Mouse (Mus musculus) CD8-positive naive resting alpha-beta T cell, adult 2 months (primary cell): ENCODE measurements at regions not wholly inside any gene's neighbourhood (a gene's known extent, or its start where the extent isn't known, plus 50 kb on each side); places are given as distances from the start of the nearest gene placed in this dataset.
A peak's percentile ranks its signal among the peaks of the same experiment; 100 is the strongest.

Experiments used
- DNase-seq, 2 experiments: peaks; one replicate each; pipeline ENCODE4 v3.0.0; 2022; ENCODE audit warnings: low read depth in 2 of 2, low spot score in 2 of 2

DNA sequence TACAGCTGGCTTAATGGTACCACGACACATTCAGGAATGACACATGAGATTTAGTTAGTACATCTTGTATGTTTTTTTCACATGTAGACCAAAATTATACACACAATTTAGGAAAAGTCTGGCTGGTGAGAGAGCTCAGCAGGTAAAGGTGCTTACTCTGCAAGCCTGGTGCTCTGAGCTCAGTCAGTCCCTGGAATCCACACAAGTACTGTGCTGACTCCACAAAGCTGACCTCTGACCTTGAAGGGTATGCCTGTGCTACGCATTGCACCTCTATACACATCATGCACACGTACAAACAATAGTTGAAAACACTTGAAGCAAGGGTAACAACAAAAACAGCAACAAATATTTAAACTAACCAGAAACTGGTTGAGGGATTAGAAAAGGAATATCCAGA lies 96.5 kb downstream of the Foxb1 start:
- DNase-seq: no peak

DNA sequence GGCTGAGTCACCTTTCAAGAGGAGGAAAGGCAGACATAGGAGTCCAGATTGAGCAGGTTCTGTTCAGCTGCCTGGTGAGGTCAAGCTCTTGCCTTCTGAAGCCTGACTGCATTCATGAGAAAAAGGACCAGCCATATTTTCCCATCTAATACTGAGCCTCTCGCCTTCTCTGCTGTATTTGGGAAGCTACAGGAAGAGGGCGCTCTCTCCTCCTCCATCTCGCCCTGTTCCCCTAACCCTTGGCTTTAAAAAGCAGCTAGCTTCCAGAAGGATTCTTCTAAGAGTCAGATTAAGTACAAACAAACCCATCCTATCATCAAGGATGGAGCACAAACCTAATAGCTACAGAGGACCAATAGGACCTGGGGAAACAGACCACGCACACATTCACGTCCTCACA lies 98.3 kb downstream of the Foxb1 start:
- DNase-seq: no peak

DNA sequence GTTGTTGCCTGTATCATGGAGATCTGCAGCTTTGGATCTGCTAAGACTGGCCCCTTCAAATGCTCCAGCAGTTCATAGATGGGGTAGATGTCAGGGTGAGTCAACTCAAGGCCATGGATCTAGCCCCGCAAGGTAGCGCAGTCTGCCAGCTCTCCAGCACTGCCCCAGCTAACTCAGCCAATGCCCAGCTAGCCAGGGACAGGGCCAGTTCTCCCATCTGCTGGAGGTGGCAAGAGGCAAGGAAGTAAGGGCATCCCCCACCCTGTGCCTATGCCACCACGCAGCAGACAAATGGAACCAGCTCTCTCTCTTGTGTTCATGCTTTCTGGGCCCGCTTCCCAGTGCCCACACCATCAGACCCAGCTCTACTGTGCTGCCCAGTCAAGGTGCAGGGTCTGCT lies 102.5 kb downstream of the Foxb1 start:
- no peak for DNase-seq

DNA sequence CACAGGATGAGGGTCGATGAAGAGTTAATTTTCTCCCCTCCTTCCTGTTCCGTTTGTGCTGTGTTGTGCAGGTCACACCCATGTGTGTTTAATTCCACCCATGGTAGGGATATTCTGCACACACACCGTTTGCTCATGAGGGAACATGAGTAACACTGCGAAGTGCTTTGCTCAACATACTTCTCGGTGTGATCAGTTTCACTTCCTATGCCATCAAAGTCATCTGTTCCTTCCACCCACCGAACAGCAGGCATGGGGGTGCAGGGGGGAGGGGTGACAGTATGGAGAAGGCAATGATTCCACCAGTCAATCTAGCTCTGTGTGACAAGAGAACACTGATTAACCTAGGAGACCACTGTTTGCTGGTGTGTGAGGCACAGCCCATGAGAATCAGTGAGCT lies 104.7 kb downstream of the Foxb1 start:
- DNase-seq: no peak

DNA sequence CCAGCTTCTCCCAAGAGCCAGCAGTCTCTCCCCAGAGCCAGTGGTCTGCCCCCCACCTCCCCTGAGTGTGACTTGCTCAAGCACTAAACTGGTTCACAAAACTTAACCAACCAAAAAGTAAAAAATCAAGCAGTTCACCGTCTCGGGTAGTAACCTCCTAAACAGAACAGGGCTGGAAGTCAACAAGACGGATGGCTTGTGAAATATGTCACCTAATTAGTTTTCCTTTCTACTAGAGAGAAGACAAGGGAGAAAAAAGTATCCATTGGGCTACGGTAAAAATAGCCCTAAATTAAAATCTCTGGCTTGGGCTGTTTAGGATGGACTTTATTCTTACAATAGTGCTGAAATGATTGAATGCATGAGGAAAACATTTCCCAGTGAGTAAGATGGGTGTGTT lies 108.6 kb downstream of the Foxb1 start:
- DNase-seq: no peak

DNA sequence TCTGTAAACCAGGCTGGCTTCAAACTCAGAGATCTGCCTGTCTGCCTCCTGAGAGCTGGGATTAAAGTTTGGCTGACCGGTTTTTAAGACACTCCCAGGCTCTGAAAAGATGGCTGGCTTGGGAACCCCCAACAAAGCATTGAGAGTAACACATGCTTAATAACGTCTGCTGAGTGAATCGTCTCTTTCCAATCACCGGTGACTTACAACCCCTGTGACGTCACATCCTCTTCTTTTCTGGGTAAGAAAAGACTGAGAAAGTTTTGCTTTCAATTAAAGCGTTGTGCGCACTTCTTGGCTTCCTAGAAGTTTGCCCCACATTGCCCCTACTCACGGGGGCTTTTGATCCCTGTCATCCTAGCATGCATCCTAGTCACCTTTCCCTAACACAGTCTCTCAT lies 109.1 kb downstream of the Foxb1 start:
- DNase-seq: no peak

DNA sequence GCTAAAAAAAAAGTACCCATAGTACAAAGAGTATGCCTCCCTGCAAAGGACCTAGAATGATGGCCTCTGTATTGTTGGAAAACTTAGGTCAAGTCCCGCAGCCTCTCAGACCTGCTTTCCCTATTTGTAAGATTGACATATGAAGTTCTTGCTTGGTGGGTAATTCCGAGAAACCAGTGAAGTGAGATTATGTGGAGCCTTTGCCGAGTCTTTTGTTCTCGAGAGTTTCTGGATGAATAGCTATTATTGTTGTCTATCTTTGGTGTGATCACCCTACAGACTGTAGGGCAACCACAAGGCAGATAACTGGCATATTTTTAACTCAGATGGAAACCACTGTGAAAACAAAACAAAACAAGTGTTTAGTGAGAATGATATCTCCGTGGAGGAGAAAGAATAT lies 118.1 kb downstream of the Foxb1 start:
- DNase-seq: no peak

DNA sequence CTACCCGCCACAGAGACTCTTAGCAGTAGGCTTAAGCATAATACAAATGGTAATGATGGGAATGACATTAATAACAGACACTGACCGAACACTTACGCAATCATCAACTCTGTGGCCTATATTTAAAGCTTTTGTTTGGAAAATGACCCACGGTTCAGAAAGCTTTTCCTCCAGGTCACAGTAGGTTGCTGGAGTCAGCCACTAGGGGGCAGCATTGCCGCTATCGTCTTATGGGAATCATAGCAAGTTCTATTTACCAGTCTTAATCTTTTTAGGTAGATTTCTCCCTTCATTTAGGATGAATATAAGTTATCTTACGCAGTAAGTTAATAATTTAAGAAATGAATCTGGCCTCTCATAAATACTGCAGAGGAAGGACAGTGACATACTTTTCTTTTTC lies 137.4 kb downstream of the Foxb1 start:
- peak; percentile 29 to 35 for DNase-seq

DNA sequence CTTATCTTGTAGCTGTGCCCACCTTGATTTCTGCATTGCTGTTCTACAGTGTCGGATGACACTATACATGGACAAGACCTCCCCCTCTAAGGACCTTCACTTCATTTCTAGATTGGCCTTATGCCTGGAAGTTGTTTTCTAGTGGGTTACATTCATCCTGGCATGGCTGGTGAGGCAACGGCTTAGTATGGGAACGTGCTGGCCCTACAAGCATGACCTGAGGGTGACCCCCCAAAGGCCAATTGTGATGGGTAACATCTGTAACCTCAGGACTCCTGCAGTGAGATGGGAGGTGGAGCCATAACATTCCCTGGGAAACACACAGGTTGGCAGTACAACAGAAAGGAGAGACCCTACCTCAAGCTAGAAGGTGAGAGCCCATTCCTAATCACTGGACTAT lies 139.7 kb downstream of the Foxb1 start:
- DNase-seq: no peak

DNA sequence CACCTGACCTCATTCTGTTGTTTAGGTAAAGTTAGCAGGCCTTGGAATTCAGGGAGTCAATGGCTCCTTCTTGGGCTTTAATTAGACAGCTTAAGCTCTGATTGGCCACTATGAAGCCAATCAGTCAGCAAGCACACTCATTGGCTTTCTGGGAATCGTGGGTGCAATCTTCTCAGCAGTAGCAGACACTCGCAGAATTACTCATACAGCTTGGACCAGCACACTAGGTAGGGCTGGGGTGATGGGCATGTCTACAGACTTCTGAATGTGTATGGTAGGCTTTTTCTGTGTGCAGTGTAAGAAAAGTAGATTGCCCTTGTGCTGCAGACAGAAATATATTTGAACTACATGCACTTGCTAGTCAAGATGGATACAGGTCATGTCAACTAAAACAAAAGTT lies 143.4 kb downstream of the Foxb1 start:
- DNase-seq: no peak

DNA sequence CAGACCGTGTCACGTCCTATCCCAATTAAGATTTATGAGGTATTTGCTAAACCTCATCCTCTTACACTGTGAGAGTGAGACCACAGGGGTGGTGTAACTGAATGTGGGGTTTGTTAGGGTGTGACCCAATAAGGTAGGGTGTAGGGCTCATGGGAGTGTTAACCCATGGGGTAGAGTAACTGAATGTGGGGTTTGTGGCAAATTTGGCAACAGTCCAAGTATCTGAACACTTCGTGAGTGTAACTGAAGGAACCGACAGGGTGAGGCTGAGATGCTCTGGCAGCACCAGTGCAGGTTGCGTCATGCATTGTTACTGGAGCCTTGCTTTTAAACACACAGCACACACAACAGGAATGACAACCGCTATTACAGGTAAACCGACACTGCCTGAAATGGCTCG lies 144.1 kb downstream of the Anxa2 start:
- no peak for DNase-seq

DNA sequence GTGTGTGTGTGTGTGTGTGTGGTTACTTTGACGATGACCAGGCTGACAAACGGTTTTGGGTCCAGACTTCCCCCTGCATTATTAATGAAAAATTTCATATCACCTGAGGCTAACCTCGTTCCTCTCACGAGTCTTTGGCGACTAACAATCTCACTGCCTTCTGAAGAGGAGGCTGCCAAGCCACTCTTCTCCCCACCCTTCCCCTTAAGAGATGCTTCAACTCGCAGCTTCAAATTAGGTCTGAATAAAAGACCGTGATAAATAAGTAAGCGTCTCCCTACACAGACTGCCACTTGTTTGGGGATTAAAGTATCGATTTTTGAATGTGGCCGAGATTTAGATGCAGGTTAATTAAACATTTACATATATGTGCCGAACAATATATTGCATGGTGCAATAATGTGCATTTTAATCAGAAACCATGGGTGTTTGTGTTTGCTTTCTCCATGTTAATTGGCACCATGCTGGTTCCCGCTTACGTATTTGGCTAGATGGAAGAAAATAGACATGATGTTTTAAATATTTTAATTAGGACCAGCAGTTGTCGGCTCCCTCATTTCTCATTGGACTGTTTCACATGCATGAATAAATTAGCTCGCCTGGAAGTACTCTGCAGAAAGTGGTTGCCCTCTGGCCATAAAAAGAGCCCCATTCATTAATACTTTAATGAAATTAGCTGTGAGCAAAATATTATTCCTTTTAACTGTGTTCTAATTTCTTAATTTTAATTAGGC lies 139.1 kb downstream of the Anxa2 start:
- DNase-seq: no peak

DNA sequence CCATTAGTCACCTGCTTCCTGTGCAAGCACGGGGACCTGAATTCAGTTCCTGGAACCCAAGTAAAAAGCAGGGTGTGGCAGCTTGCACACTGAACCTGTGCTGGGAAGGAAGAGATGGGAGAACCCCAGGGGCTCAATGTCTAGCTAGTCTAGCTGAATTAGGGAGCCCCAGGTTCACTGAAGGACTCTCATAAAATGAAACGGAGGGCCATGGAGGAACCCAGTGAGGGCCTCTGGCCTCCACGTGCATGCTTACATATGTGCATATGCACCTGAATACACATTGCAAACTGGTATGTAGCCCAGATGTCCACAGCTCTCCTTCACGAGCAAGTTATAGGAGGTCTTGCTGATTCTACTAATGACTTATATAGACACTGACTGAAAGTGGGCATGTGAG lies 135.4 kb downstream of the Anxa2 start:
- DNase-seq: no peak

DNA sequence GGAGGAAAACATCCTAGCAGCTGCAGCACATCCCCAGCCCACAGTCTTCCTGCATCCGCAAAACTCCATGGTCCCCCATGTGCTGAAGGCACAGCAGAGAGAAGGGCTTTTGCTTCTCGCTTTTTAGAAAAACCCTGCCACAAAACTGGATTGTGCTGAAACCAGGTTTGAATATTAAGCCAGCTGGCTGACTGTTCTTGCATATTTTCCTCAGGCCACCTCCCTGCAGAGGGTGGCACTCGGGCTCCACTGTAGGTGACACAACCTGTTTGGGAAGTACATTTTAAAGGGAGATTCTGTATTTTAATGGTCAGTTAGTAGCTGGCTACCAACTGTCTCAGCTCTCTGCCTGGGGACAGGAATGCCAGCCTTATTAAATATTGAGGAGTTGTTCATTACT lies 133.7 kb downstream of the Anxa2 start:
- DNase-seq: no peak

DNA sequence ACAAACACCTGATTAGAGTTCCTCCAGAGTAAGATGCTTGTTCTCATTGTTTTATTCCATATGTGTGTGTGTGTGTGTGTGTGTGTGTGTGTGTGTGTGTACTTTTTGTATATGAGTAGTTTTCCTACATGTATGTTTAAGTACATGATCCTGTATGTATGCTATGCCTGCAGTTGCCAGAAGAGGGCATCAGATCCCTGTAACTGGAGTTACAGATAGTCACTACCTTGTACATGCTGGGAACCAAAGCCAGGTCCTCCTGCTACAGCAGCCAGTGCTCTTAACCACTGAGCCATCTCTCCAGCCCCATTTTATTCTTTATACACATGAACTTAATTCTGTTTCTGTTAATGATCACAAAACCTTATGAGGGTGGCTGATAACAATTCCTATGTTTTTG lies 127.8 kb downstream of the Anxa2 start:
- DNase-seq: no peak

DNA sequence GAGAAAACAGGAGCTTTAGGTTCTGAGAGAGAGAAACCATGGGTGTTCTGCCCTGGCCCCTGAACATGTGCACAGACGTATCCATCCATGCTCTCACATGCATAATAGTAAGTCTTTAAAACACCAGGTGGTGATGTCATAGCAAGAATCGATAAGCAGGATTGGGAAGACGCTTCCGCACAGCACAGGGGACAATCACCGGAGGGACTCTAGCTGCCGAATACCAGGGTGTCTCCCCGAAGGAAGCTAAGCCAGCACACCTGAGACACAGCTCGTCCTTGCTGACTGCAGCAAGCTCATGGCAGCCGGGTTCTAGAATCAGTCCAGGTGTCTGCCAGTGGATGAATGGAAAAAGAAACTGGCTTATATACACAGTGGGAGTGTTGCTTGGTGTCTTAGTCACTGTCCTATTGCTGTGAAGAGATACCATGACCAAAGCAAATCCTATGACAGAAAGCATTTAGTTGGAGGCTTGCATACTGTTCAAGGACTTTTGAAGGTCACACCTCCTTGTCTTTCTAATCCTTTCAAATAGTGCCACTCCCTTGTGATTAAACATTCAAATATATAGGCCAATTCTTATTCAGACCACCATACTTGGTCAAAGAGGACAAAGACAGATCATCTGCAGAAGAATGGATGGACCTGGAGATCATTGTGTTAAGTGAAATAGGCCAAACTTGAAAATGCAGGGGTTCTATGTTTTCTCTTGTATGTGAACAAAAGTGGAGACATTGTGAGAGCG lies 124.4 kb downstream of the Anxa2 start:
- DNase-seq: no peak

DNA sequence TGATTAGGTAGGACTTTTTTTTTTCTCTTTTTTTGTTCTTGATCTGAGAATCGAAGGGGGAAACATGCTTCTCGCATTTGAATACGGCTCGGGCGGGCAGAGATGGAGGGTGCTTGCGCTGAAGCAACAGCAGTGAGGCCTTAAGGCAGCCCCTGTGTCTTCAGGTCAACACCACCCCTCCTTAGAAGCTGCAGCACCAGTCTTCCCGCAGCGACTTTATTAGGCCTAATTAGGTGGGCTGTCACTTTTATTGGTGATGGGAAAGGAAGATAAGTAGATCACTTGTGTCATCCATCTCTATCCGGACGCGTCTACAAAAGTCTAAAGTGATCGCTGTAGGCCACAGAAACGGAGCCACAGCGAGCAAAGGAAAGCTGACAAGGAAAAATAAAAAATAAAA lies 122.0 kb downstream of the Anxa2 start:
- no peak for DNase-seq

DNA sequence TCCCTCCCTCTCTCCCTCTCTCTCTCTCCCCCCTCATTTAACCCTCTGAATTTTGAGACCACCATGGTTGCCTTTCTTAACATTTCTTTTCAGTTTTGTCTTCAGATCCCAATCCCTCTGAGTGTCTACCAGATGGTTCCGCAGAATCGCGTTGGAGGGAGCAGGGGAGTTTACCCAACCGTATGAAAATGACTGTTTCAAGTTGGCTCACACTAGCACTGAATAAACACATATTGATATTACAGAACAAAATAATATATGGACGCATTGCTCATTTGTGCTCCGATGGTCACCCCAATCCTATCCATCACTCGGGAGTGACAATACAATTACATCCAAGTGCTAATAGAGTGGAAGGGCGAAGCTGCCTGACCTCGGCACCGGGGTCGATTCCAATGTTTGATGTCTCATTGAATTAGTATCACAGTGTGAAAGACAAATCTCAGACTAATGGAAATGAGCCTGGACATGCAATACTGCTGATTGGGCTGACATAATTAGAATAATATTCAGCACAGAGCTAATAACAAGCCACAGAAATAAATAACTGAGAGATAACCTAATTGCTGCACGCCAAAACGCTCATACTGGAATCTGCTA lies 115.3 kb downstream of the Anxa2 start:
- DNase-seq: no peak

DNA sequence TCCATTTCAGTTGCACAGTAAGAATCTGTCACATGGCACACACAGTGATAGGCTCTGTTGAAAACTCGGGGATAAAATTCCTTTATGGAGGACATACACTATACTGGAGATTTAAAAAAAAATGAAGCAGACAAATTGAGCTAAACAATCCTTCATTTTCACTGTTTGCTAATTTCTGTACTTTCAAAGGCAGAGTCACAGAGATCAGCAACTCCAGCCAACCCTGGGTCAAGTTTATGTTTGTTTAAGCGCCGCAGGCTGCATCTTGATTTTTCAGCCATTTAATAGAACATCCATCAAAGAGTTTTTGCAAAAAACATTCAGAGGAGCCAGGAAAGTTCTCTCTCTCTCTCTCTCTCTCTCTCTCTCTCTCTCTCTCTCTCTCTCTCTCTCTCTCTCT lies 114.8 kb downstream of the Anxa2 start:
- DNase-seq: no peak

DNA sequence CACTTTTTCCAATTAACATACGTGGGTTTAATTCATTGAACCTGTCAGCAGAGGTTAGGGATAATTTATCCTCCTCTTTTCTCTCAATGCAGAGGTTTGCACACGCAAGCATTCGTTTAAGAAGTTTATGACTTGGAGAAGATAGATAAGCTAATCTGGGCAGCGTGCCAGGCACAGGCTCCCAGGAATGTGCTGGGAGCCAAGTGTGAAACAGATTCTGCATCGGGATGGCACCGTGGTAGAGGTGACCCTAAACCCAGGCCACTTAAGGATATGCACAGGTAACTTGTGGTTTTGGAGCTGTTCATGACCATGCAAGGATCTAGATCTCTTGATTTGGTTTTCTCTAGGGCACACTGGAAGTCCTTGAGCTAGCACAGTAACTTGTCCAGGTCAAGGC lies 113.6 kb downstream of the Anxa2 start:
- DNase-seq: no peak

DNA sequence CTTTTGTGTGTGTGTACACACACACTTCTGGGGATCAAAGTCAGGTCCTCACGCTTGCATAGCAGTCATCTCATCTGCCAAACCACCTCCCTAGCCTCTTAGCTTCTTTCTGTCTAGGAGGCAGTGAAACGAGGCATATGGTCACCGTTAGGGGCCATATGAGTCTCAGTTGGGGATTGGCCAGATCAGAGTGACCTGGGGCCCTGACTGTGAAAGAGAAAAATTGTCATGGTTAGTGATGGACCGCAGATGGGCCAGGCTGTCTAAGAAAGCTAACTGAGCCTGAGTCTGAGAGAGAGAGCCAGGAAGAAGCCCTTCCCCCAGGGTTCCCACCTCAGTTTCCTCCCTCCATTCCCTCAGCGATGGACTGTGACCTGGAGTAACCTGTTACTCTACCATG lies 89.8 kb downstream of the Anxa2 start:
- DNase-seq: no peak
